Mouse (Mus musculus): ENCODE results near the gene Zfp106. TPM values are rescaled to one million over a fixed set of nuclear protein-coding genes. Genes with fewer than 3 reads are reported as not detected.

Zfp106 gene
- polyA plus RNA-seq, 1 experiment, result 67.0 TPM

DNA sequence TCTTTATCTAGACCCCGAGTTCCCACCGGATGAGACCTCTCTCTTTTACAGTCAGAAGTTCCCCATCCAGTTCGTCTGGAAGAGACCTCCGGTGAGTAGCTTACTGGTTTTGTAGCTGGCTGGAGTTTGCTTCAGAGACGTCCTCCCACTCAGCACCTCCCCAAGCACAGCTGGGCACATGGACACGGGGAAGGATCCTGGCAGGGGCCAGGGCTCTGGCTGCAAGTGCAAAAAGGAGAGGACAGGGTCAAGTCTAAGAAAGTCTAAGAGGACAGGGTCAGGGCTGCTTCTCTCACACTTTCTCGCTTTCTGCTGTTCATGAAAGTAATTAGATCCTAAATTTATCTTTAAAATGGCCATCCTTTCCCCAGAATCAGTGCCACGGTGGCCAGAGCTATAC, 99.6 kb downstream of the Zfp106 start:
- Histone ChIP-seq H3K27me3 (replicated peaks; ENCODE audit: control insufficient read depth, insufficient read depth, low read length) (no peaks in the 10 kb centered on the region), H3K27ac (ENCODE audit: insufficient read depth, low read depth, low read length) (no peak overlapping the region), H3K4me3 (ENCODE audit: insufficient read depth, low read depth, low read length) (no peak overlapping the region), H3K4me1 (ENCODE audit: control insufficient read depth, insufficient read depth, low read length) (no peaks in the 10 kb centered on the region), H3K36me3 (ENCODE audit: control insufficient read depth, insufficient read depth, low read length) (peaks cover 2% of the 10 kb centered on the region; the same call in 1 of the 2 replicates)
- no peak for DNase-seq
- 72% methylated on average over 8 of the region's 8 CpGs for WGBS
- TF ChIP-seq POLR2A (IDR thresholded peaks at IDR 0.05; ENCODE audit: low read depth, low read length) (no peak), CTCF (conservative IDR thresholded peaks at IDR 0.05; ENCODE audit: insufficient read depth, insufficient read length, low read depth, low read length) (no peak)

DNA sequence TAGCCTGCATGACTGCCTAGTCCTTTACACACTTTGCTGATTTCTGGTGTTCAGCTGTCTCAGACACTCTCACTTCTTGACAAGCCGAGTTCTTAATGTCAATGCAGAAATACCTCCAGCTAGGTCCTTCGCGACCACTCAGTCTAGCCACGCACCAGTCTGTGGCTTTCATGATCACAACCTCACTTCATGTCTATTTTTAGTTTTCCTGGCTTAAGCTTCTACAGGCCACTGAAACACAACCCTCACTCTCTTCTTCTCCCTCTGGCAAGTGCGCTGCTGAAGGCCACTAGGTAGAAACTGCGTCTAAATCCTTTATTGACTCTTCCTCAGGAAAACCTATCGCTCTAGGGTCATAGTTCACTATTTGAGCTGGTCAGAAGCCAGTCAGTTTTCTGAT, 100.3 kb downstream of the Zfp106 start:
- no peak for DNase-seq
- TF ChIP-seq CTCF (conservative IDR thresholded peaks at IDR 0.05; ENCODE audit: insufficient read depth, insufficient read length, low read depth, low read length) (no peak), POLR2A (IDR thresholded peaks at IDR 0.05; ENCODE audit: low read depth, low read length) (no peak)
- H3K4me3 ChIP-seq (ENCODE audit: insufficient read depth, low read depth, low read length), result no peak overlapping the region
- WGBS, result 85% methylated on average over 7 of the region's 7 CpGs
- H3K27ac ChIP-seq (ENCODE audit: insufficient read depth, low read depth, low read length), result no peak overlapping the region
- no peaks in the 10 kb centered on the region for H3K27me3 ChIP-seq (replicated peaks; ENCODE audit: control insufficient read depth, insufficient read depth, low read length)
- peaks cover 2% of the 10 kb centered on the region; the same call in 1 of the 2 replicates for H3K36me3 ChIP-seq (ENCODE audit: control insufficient read depth, insufficient read depth, low read length)
- no peaks in the 10 kb centered on the region for H3K4me1 ChIP-seq (ENCODE audit: control insufficient read depth, insufficient read depth, low read length)

DNA sequence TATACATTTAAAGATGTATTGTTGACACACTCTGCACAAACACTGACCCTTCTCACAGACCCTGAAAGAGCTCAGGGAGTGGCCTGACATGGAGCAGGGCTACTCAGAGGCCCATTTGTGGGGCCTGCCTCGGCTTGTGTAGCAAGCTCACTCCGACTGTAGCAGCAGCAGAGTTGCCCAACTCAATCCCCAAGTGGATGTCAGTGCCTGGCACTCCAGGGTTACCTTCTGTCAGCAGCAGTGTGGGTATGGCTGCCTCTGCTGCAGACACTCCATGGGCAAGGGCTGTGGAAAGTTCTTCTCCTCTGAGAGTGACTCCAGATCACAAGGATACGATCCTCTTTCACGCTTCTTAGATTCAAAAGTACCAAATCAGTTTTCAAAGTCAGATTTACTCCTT, 103.4 kb downstream of the Zfp106 start:
- H3K4me1 ChIP-seq (ENCODE audit: control insufficient read depth, insufficient read depth, low read length), result no peaks in the 10 kb centered on the region
- WGBS, result 91% methylated on average over 4 of the region's 4 CpGs
- H3K4me3 ChIP-seq (ENCODE audit: insufficient read depth, low read depth, low read length), result no peak overlapping the region

More for the DNA sequence above, 103.4 kb downstream of the Zfp106 start:
- DNase-seq, result no peak
- Histone ChIP-seq H3K27me3 (replicated peaks; ENCODE audit: control insufficient read depth, insufficient read depth, low read length) (no peaks in the 10 kb centered on the region), H3K27ac (ENCODE audit: insufficient read depth, low read depth, low read length) (no peak overlapping the region), H3K36me3 (ENCODE audit: control insufficient read depth, insufficient read depth, low read length) (peaks cover 5% of the 10 kb centered on the region)
- TF ChIP-seq CTCF (conservative IDR thresholded peaks at IDR 0.05; ENCODE audit: insufficient read depth, insufficient read length, low read depth, low read length) (no peak), POLR2A (IDR thresholded peaks at IDR 0.05; ENCODE audit: low read depth, low read length) (no peak)

Other genes starting within 250 kb of the Zfp106 start
- gene Pla2g4f, start 249.7 kb downstream of the Zfp106 start, polyA plus RNA-seq (2012; rRNA removed), result 0.04 and 0.25 TPM in 2 replicates
- gene Vps39, start 210.7 kb downstream of the Zfp106 start, polyA plus RNA-seq (2012; rRNA removed), result 16.8 and 22.7 TPM in 2 replicates
- gene Ganc, start 159.9 kb downstream of the Zfp106 start, polyA plus RNA-seq (2012; rRNA removed), result 26.9 and 28.3 TPM in 2 replicates
- 9.2 and 10.3 TPM in 2 replicates for gene Tmem87a, start 159.7 kb downstream of the Zfp106 start, polyA plus RNA-seq (2012; rRNA removed)
- gene Capn3, start 107.8 kb downstream of the Zfp106 start, polyA plus RNA-seq (2012; rRNA removed), result 0.48 and 1.0 TPM in 2 replicates
- 12.6 and 19.0 TPM in 2 replicates for gene Snap23, start 3.8 kb upstream of the Zfp106 start, polyA plus RNA-seq (2012; rRNA removed)
- gene Haus2, start 45.5 kb upstream of the Zfp106 start, polyA plus RNA-seq (2012; rRNA removed), result 2.4 and 3.2 TPM in 2 replicates
- 10.3 and 10.6 TPM in 2 replicates for gene Lrrc57, start 45.7 kb upstream of the Zfp106 start, polyA plus RNA-seq (2012; rRNA removed)
- 4.4 and 5.3 TPM in 2 replicates for gene Stard9, start 65.3 kb upstream of the Zfp106 start, polyA plus RNA-seq (2012; rRNA removed)

Measured in kidney, adult 2 months (tissue).